Mouse (Mus musculus) intestine, embryonic 14.5 days (tissue): ENCODE data around the gene Lyst. TPM values are rescaled to one million over a fixed set of nuclear protein-coding genes. Genes with fewer than 3 reads are reported as not detected.
"Not testable (repeated sequence)": the region's sequence is repeated elsewhere in the genome, so short reads cannot be mapped to it uniquely, and the experiment has no call there.

Experiments used
- ATAC-seq: fragments of 200-750 bp; cut with Nextera tagmentation; replicated peaks from 2 replicates; pipeline ENCODE4 v1.8.0; 2017; ENCODE audit warnings: low read depth, moderate number of reproducible peaks, moderate TSS enrichment, moderate library complexity; ENCODE audit not compliant: low FRiP score, low TSS enrichment
- DNase-seq: peaks from one replicate; pipeline ENCODE4 v3.0.0-alpha.2; 2018; ENCODE audit warnings: low spot score
- H3K27ac ChIP-seq: fragments of 300-500 bp; sonication (generic); 2 replicates; pipeline ENCODE4 v1.5.1; 2014; ENCODE audit warnings: low read depth, mild to moderate bottlenecking, control low read depth
- H3K27me3 ChIP-seq: fragments of 300-500 bp; sonication (generic); replicated peaks from 2 replicates; pipeline ENCODE4 v1.6.1; 2014; ENCODE audit warnings: low read length, control low read depth; ENCODE audit not compliant: control insufficient read depth, insufficient read depth
- H3K36me3 ChIP-seq: fragments of 300-500 bp; sonication (generic); 2 replicates; pipeline ENCODE4 v1.6.1; 2014; ENCODE audit warnings: low read length, control low read depth; ENCODE audit not compliant: control insufficient read depth, insufficient read depth
- H3K4me1 ChIP-seq: fragments of 300-500 bp; sonication (generic); replicated peaks from 2 replicates; pipeline ENCODE4 v1.6.1; 2014; ENCODE audit warnings: low read length, control low read depth, mixed read lengths; ENCODE audit not compliant: control insufficient read depth, insufficient read depth
- H3K4me2 ChIP-seq: fragments of 300-500 bp; sonication (generic); 2 replicates; pipeline ENCODE4 v1.6.1; 2014; ENCODE audit warnings: low read length
- H3K4me3 ChIP-seq: fragments of 300-500 bp; sonication (generic); 2 replicates; pipeline ENCODE4 v1.5.1; 2014; ENCODE audit warnings: low read depth, low read length, control low read depth, mixed read lengths
- H3K9ac ChIP-seq: fragments of 300-500 bp; sonication (generic); 2 replicates; pipeline ENCODE4 v1.6.1; 2014; ENCODE audit warnings: mild to moderate bottlenecking, low read length
- H3K9me3 ChIP-seq: fragments of 300-500 bp; sonication (generic); 2 replicates; pipeline ENCODE4 v1.6.1; 2016; ENCODE audit warnings: low read length, control low read depth; ENCODE audit not compliant: control insufficient read depth
- WGBS: fragments of 180-500 bp; shearing (Covaris S2); extraction: QIAGEN DNeasy Blood & Tissue Kit; methylation state at CpG from one replicate; pipeline ENCODE4 v1.1.7; 2014; 5-methylcytosine and 5-hydroxymethylcytosine counted together
- polyA plus RNA-seq: library from polyadenylated mRNA; unstranded; fragments of >200 nt; fragmentation: Nextera tagmentation; extraction: Ambion mirVana; gene quantifications from 2 replicates; pipeline ENCODE4 v1.2.1, GENCODE M21; 2014

Gene Lyst
- polyA plus RNA-seq, 1 experiment from 2014 or later = 6.5 TPM

DNA sequence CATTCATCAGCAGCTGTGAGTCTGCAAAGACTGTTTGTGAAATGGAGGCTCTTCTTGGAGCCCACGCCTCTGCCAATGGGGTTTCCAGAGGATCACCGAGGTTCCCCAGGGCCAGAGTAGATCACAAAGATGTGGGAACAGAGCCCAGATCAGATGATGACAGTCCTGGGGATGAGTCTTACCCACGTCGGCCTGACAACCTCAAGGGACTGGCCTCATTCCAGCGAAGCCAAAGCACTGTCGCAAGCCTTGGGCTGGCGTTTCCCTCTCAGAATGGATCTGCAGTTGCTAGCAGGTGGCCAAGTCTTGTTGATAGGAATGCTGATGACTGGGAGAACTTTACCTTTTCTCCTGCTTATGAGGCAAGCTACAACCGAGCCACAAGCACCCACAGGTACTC lies 87.7 kb downstream of the Lyst start:
- no peak overlapping the region for H3K4me2 ChIP-seq
- H3K27ac ChIP-seq = no peak overlapping the region
- no peak overlapping the region for H3K4me3 ChIP-seq
- no peaks in the 10 kb centered on the region for H3K27me3 ChIP-seq
- no peaks in the 10 kb centered on the region for H3K4me1 ChIP-seq
- H3K9ac ChIP-seq = no peak overlapping the region
- no peak for DNase-seq
- WGBS = 86% methylated on average over 8 of the region's 8 CpGs
- H3K36me3 ChIP-seq = peaks cover 9% of the 10 kb centered on the region; the same call in 1 of the 2 replicates
- no peaks in the 10 kb centered on the region for H3K9me3 ChIP-seq
- ATAC-seq = no peak

DNA sequence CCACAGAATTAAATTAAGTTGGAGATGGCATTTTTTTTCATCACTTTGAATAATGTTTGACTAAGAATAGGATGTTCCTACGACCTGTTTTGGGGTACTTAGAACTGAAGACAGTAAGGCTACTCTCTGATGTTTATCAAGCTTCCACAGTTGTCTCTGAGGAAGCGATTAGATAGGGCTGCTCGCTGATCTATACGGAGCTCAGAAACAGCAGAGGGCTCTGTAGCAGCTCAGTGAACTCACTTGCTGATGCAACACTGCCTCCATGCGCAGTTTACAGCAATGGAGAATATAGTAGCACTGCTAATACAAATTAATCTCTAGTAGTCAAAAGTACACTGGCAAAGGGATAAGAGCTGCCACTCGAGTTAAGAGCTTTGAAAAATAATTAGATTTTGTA lies 91.4 kb downstream of the Lyst start:
- H3K4me2 ChIP-seq = no peak overlapping the region
- H3K36me3 ChIP-seq = peaks cover 5% of the 10 kb centered on the region; the same call in 1 of the 2 replicates
- H3K27ac ChIP-seq = no peak overlapping the region
- no peaks in the 10 kb centered on the region for H3K4me1 ChIP-seq
- DNase-seq (no peak), ATAC-seq (no peak)
- H3K9me3 ChIP-seq = no peaks in the 10 kb centered on the region
- no peaks in the 10 kb centered on the region for H3K27me3 ChIP-seq
- H3K9ac ChIP-seq = no peak overlapping the region
- 59% methylated on average over 6 of the region's 6 CpGs for WGBS
- no peak overlapping the region for H3K4me3 ChIP-seq

DNA sequence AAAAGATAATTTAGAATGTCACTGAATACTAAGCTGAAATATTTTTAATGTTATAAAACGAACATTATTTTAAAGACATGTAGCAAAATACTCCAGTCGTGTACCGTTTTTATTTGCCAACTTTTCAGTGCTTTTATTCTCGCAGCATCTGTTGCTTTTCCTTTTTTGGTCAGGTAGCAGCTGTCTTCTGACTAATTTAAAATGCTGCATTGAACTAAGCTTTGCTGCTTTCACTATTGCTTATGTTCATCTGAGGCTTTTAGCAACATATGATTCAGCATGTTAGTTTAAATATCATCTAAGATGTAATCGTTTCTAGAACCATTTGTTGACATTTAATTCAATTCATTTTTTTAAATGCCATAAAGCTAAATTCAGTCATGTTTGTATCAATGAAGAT lies 113.3 kb downstream of the Lyst start:
- 81% methylated on average over 5 of the region's 5 CpGs for WGBS
- ATAC-seq = no peak

GRCm38 (mm10) chr13:13721435-13721834 lies 131.2 kb downstream of the Lyst start:
- DNase-seq, ATAC-seq, H3K36me3 ChIP-seq, H3K4me3 ChIP-seq, H3K4me2 ChIP-seq, H3K9ac ChIP-seq, H3K27ac ChIP-seq, H3K4me1 ChIP-seq, H3K27me3 ChIP-seq, H3K9me3 ChIP-seq: not testable (repeated sequence)
- 90% methylated on average over 17 of the region's 17 CpGs for WGBS

More for the DNA sequence above, 113.3 kb downstream of the Lyst start:
- H3K4me2 ChIP-seq = no peak overlapping the region
- no peak for DNase-seq
- no peak overlapping the region for H3K9ac ChIP-seq
- no peaks in the 10 kb centered on the region for H3K27me3 ChIP-seq
- no peaks in the 10 kb centered on the region for H3K9me3 ChIP-seq
- H3K4me3 ChIP-seq = no peak overlapping the region
- no peaks in the 10 kb centered on the region for H3K4me1 ChIP-seq
- peaks cover 7% of the 10 kb centered on the region; the same call in 1 of the 2 replicates for H3K36me3 ChIP-seq
- no peak overlapping the region for H3K27ac ChIP-seq

- Histone ChIP-seq H3K4me1 (no peaks in the 10 kb centered on the region), H3K4me2 (no peak overlapping the region), H3K9ac (no peak overlapping the region), H3K9me3 (no peaks in the 10 kb centered on the region), H3K36me3 (no peaks in the 10 kb centered on the region), H3K4me3 (no peak overlapping the region), H3K27ac (no peak overlapping the region), H3K27me3 (no peaks in the 10 kb centered on the region)
- 85% methylated on average over 3 of the region's 3 CpGs for WGBS
- no peak for ATAC-seq
- DNase-seq = no peak
Measured at GRCm38 (mm10) chr13:13723293-13723692, 133.1 kb downstream of the Lyst start.

DNA sequence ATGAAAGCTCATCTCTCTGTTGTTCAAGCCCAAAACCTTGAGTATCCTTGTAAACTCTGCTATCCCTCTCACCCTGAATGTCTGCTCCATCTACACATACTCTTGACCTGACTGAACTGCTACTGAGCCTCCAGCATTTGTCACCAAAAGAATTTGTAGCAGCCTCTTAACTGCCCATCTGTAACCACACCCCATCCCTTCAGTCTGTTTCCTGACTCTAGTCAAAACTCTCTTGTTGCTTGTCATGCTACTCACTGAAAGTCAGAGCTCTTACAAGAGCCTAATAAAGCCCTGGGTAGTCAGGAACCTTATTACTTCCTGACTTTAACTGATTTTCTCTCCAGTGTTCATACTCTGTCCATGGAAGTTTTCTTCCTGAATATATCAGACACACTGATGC lies 133.6 kb downstream of the Lyst start:
- DNase-seq (no peak), ATAC-seq (no peak)
- no peaks in the 10 kb centered on the region for H3K27me3 ChIP-seq
- H3K4me1 ChIP-seq = no peaks in the 10 kb centered on the region
- H3K9ac ChIP-seq = no peak overlapping the region
- no peaks in the 10 kb centered on the region for H3K9me3 ChIP-seq
- H3K4me2 ChIP-seq = no peak overlapping the region
- H3K36me3 ChIP-seq = no peaks in the 10 kb centered on the region
- no peak overlapping the region for H3K27ac ChIP-seq
- H3K4me3 ChIP-seq = no peak overlapping the region

GRCm38 (mm10) chr13:13739232-13739631 lies 149.0 kb downstream of the Lyst start:
- H3K27me3 ChIP-seq = no peaks in the 10 kb centered on the region
- H3K9ac ChIP-seq = no peak overlapping the region
- H3K4me2 ChIP-seq = no peak overlapping the region
- 97% methylated on average over 4 of the region's 4 CpGs for WGBS
- DNase-seq (no peak), ATAC-seq (no peak)
- H3K36me3 ChIP-seq = peaks cover 14% of the 10 kb centered on the region
- H3K4me3 ChIP-seq = no peak overlapping the region
- no peaks in the 10 kb centered on the region for H3K9me3 ChIP-seq
- no peak overlapping the region for H3K27ac ChIP-seq
- no peaks in the 10 kb centered on the region for H3K4me1 ChIP-seq

DNA sequence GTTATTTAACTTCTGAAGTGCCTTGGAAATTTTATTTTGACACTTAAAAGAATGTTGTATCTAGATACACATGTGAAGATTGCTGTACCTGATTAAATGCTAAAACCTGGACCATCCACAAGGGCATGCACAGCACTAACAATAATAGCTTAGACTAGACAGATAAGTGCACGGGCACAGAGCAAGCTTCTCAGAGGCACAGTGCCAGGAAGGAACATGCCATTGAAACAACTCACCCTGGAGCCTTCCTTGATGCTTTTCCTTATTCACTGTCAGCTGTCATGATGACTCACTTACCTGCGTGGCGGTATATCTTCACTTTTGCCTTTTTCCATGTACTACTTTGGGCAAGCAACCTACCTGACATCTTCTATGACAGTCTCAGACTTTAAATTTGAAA lies 155.7 kb downstream of the Lyst start:
- DNase-seq (no peak), ATAC-seq (no peak)
- Histone ChIP-seq H3K4me1 (no peaks in the 10 kb centered on the region), H3K9me3 (no peaks in the 10 kb centered on the region), H3K27me3 (no peaks in the 10 kb centered on the region), H3K4me2 (no peak overlapping the region), H3K27ac (no peak overlapping the region), H3K4me3 (no peak overlapping the region), H3K36me3 (peaks cover 31% of the 10 kb centered on the region), H3K9ac (no peak overlapping the region)
- WGBS = 89% methylated on average over 3 of the region's 3 CpGs

GRCm38 (mm10) chr13:13775778-13776494 lies 185.7 kb downstream of the Lyst start:
- Histone ChIP-seq H3K9me3 (no peaks in the 10 kb centered on the region), H3K27ac (no peak overlapping the region), H3K4me2 (no peak overlapping the region), H3K4me1 (no peaks in the 10 kb centered on the region), H3K27me3 (no peaks in the 10 kb centered on the region), H3K4me3 (no peak overlapping the region), H3K9ac (no peak overlapping the region), H3K36me3 (peaks cover 10% of the 10 kb centered on the region; the same call in 1 of the 2 replicates)
- no peak for DNase-seq
- ATAC-seq = no peak
